Mouse (Mus musculus): ENCODE measurements at regions not wholly inside any gene's neighbourhood (a gene's known extent, or its start where the extent isn't known, plus 50 kb on each side); places are given as distances from the start of the nearest gene placed in this dataset.
"Not testable (repeated sequence)": the region's sequence is repeated elsewhere in the genome, so short reads cannot be mapped to it uniquely, and the experiment has no call there.

- DNase-seq (ENCODE audit: low read depth), result no peak
Observed at GRCm38 (mm10) chr16:77851206-77852065, 249.5 kb upstream of the Gm11146 start.

GRCm38 (mm10) chr16:77835767-77836166, 233.9 kb upstream of the Gm11146 start:
- DNase-seq (ENCODE audit: low read depth), result no peak

GRCm38 (mm10) chr16:77827322-77828117, 225.6 kb upstream of the Gm11146 start:
- no peak for DNase-seq (ENCODE audit: low read depth)

GRCm38 (mm10) chr16:77799709-77800108, 197.8 kb upstream of the Gm11146 start:
- no peak for DNase-seq (ENCODE audit: low read depth)

- no peak for DNase-seq (ENCODE audit: low read depth)
Observed at GRCm38 (mm10) chr16:77796926-77797325, 195.0 kb upstream of the Gm11146 start.

- no peak for DNase-seq (ENCODE audit: low read depth)
Observed at GRCm38 (mm10) chr16:77789652-77790051, 187.8 kb upstream of the Gm11146 start.

- DNase-seq (ENCODE audit: low read depth), result no peak
Observed at GRCm38 (mm10) chr16:77789206-77789605, 187.3 kb upstream of the Gm11146 start.

- no peak for DNase-seq (ENCODE audit: low read depth)
Observed at GRCm38 (mm10) chr16:77788781-77789150, 186.9 kb upstream of the Gm11146 start.

GRCm38 (mm10) chr16:77788041-77788780, 186.3 kb upstream of the Gm11146 start:
- DNase-seq (ENCODE audit: low read depth), result no peak

- no peak for DNase-seq (ENCODE audit: low read depth)
Observed at GRCm38 (mm10) chr16:77787025-77787424, 185.1 kb upstream of the Gm11146 start.

GRCm38 (mm10) chr16:77779019-77779418, 177.1 kb upstream of the Gm11146 start:
- DNase-seq (ENCODE audit: low read depth), result no peak

GRCm38 (mm10) chr16:77772075-77772474, 170.2 kb upstream of the Gm11146 start:
- no peak for DNase-seq (ENCODE audit: low read depth)

- no peak for DNase-seq (ENCODE audit: low read depth)
Observed at GRCm38 (mm10) chr16:77760926-77761347, 159.0 kb upstream of the Gm11146 start.

GRCm38 (mm10) chr16:77760479-77760878, 158.6 kb upstream of the Gm11146 start:
- DNase-seq (ENCODE audit: low read depth), result no peak

GRCm38 (mm10) chr16:77759997-77760396, 158.1 kb upstream of the Gm11146 start:
- no peak for DNase-seq (ENCODE audit: low read depth)

GRCm38 (mm10) chr16:77754882-77755281, 153.0 kb upstream of the Gm11146 start:
- DNase-seq (ENCODE audit: low read depth), result no peak

- DNase-seq (ENCODE audit: low read depth), result no peak
Observed at GRCm38 (mm10) chr16:77749474-77749873, 147.6 kb upstream of the Gm11146 start.

GRCm38 (mm10) chr16:77743838-77744237, 141.9 kb upstream of the Gm11146 start:
- no peak for DNase-seq (ENCODE audit: low read depth)

- no peak for DNase-seq (ENCODE audit: low read depth)
Observed at GRCm38 (mm10) chr16:77738821-77739220, 136.9 kb upstream of the Gm11146 start.

GRCm38 (mm10) chr16:77719377-77719776, 117.5 kb upstream of the Gm11146 start:
- DNase-seq (ENCODE audit: low read depth), result no peak

- DNase-seq (ENCODE audit: low read depth), result not testable (repeated sequence)
Observed at GRCm38 (mm10) chr16:77717766-77718165, 115.9 kb upstream of the Gm11146 start.

GRCm38 (mm10) chr16:77704726-77705125, 102.8 kb upstream of the Gm11146 start:
- DNase-seq (ENCODE audit: low read depth), result no peak
